Mouse (Mus musculus) lung, embryonic 16.5 days (tissue): Measurements from ENCODE around the gene Col11a2. TPM values are rescaled to one million over a fixed set of nuclear protein-coding genes. Genes with fewer than 3 reads are reported as not detected.

Experiments used
- ATAC-seq: fragments of 200-750 bp; cut with Nextera tagmentation; 2 replicates; pipeline ENCODE4 v1.8.0; 2017; ENCODE audit warnings: low read depth, mild to moderate bottlenecking, moderate library complexity
- H3K27ac ChIP-seq: fragments of 300-500 bp; sonication (generic); 2 replicates; pipeline ENCODE4 v1.5.1; 2014; ENCODE audit warnings: mild to moderate bottlenecking, control low read depth, low read length
- H3K27me3 ChIP-seq: fragments of 300-500 bp; sonication (generic); 2 replicates; pipeline ENCODE4 v1.6.1; 2014; ENCODE audit warnings: low read depth, low read length, mixed read lengths; ENCODE audit not compliant: control insufficient read depth, insufficient read depth
- H3K36me3 ChIP-seq: fragments of 300-500 bp; sonication (generic); 2 replicates; pipeline ENCODE4 v1.6.1; 2014; ENCODE audit warnings: low read length; ENCODE audit not compliant: control insufficient read depth, insufficient read depth
- H3K4me1 ChIP-seq: fragments of 300-500 bp; sonication (generic); replicated peaks from 2 replicates; pipeline ENCODE4 v1.6.1; 2014; ENCODE audit warnings: low read length, mixed read lengths; ENCODE audit not compliant: control insufficient read depth, insufficient read depth
- H3K4me2 ChIP-seq: fragments of 300-500 bp; sonication (generic); 2 replicates; pipeline ENCODE4 v1.6.1; 2014; ENCODE audit warnings: low read depth, low read length, control low read depth
- H3K4me3 ChIP-seq: fragments of 300-500 bp; sonication (generic); 2 replicates; pipeline ENCODE4 v1.5.1; 2014; ENCODE audit warnings: mild to moderate bottlenecking, low read length, control low read depth
- H3K9ac ChIP-seq: fragments of 300-500 bp; sonication (generic); 2 replicates; pipeline ENCODE4 v1.6.1; 2014; ENCODE audit warnings: low read length, control low read depth
- H3K9me3 ChIP-seq: fragments of 300-500 bp; sonication (generic); 2 replicates; pipeline ENCODE4 v1.6.1; 2016; ENCODE audit warnings: low read length; ENCODE audit not compliant: control insufficient read depth
- WGBS: fragments of 180-500 bp; shearing (Covaris S2); extraction: QIAGEN DNeasy Blood & Tissue Kit; methylation state at CpG from one replicate; pipeline ENCODE4 v1.1.7; 2014; 5-methylcytosine and 5-hydroxymethylcytosine counted together
- polyA plus RNA-seq: library from polyadenylated mRNA; unstranded; fragments of >200 nt; fragmentation: Nextera tagmentation; extraction: Ambion mirVana; gene quantifications from 2 replicates; pipeline ENCODE4 v1.2.1, GENCODE M21; 2015

The Col11a2 gene
- polyA plus RNA-seq, 1 experiment from 2014 or later, result 3.7 TPM

DNA sequence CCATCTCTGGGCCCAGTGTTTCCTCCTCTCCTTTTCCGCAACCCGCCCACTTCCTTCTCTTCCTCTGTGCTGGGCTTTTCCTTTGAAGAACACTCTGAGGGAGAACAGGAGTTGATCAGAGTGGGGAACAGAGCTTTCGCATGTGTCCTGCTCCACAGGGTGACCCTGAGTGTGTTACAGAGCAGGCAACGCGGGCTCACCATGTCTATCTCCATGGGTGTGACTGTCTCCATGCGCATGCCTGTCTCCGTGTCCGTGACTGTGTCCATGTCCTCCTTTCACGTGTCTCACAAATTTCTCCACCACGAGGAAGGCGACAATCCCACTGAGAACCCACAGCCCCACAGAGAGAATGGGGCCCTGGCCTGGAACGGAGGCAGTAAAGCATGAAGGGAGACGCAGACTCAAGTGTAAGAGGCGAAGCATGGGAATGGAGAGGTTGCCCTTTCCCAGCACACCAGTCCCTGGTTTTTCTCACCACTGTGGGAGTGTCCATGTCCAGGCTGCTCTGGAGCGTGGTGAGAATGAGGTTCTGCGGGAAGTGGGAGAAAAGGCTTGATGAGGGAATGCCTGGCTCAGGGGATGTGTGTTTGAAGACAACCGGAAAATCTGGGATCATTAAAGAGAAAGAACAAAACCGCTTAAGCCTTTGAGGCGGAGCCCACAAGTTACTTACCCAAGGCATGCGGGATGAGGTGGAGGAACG is 9.2 kb upstream of the Col11a2 start:
- Histone ChIP-seq H3K4me1 (peaks cover 54% of the 10 kb centered on the region), H3K27me3 (no peaks in the 10 kb centered on the region), H3K4me2 (peak overlapping the region; percentile 95), H3K9me3 (no peaks in the 10 kb centered on the region), H3K9ac (peak overlapping the region; percentile 93), H3K4me3 (peak overlapping the region; percentile 88), H3K36me3 (peaks cover 20% of the 10 kb centered on the region), H3K27ac (no peak overlapping the region)
- WGBS, result 73% methylated on average over 21 of the region's 21 CpGs
- no peak for ATAC-seq

DNA sequence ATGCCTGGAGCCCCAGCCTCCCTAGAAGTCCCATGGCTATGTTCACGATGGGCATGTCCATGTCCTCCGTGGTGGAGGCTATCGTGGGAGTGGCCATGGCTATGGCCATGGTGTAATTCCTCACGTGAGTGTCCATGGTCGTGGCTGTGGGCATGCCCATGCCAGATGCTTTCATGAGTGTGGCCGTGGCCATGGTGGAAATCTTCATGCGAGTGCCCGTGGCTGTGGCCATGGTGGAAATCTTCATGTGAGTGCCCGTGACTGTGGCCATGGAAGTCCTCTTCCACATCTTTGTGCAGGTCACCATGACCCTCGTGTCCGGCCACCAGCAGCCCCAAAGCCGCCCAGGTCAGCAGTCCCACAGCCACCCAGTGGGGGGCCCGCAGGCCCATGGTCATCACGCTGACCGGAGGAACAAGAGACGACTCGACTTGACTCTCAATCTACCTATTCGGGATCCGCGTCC is 8.3 kb upstream of the Col11a2 start:
- no peak for ATAC-seq
- Histone ChIP-seq H3K9ac (peak overlapping the region; percentile 93), H3K9me3 (no peaks in the 10 kb centered on the region), H3K4me3 (peak overlapping the region; percentile 88), H3K27ac (peak overlapping the region; percentile 89), H3K4me2 (peak overlapping the region; percentile 95), H3K36me3 (peaks cover 27% of the 10 kb centered on the region), H3K27me3 (no peaks in the 10 kb centered on the region), H3K4me1 (peaks cover 47% of the 10 kb centered on the region)
- WGBS, result under 1% methylated on average over 20 of the region's 20 CpGs

DNA sequence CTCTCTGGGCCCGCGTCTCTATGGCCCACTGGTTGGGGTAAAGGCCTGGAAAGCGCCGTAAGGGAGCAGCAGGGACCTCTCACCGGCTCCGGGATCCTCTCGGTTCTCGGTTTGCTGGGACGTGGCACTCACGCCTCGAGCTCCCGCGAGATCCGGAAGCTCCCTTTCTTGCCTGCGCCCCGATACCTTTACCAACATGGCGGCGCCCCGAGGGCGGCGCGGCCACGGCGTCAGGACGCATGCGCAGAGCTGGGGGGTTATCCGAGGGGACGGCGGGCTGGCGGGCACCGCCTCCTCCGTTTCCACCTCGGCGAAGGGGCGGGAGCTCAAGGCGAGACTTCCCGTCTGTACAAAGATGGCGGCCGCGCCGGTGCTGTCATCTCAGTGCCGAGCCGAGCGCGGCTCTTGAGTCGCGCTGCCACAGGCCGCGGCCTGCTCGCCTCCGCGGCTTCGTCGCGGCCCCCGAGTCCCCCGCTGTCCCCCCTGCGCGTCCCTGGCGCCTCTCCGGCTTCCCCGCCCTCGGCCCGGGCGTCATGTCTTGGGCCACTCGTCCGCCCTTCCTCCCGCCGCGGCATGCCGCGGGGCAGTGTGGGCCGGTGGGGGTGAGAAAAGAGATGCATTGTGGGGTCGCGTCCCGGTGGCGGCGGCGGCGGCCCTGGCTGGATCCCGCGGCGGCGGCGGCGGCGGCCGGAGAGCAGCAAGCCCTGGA is 7.6 kb upstream of the Col11a2 start, which contains the start of the genes Slc39a7 and Rxrb:
Slc39a7 (minus strand) TSS at position 218 of the 709 bp plus-strand sequence.
Rxrb (plus strand) TSS at position 348 of the 709 bp plus-strand sequence.
- Histone ChIP-seq H3K27me3 (no peaks in the 10 kb centered on the region), H3K4me1 (peaks cover 41% of the 10 kb centered on the region), H3K27ac (peak within 1 kb of the TSS; percentile 98), H3K36me3 (peaks cover 32% of the 10 kb centered on the region), H3K9me3 (no peaks in the 10 kb centered on the region), H3K4me2 (peak within 1 kb of the TSS; percentile 95), H3K4me3 (peak within 1 kb of the TSS; percentile 88), H3K9ac (peak within 1 kb of the TSS; percentile 93)
- ATAC-seq, result peak; percentile 85
- under 1% methylated on average over 71 of the region's 88 CpGs for WGBS

DNA sequence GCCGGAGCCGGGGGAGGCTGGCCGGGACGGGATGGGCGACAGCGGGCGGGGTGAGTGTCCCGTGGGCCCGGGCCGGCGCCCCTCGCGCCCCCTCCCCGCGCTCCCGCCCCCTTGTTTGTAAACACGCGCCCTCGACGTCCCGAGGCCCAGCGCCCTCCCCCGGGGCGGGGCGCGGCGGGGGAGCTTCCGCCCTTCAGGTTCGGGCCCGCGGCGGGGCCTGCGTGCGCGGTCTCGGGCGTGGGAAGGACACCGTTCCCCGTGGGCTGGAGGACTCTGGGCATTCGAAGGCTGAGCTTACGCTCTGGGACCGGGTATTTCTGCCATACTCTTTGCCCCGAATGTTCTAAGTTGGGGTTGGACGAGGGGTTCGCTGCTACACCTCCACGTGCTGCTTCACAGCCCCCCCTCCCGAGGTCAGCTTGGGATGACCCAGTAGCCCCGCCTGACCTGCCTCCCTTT is 7.0 kb upstream of the Col11a2 start:
- Histone ChIP-seq H3K9me3 (no peaks in the 10 kb centered on the region), H3K4me1 (peaks cover 35% of the 10 kb centered on the region), H3K27ac (peak overlapping the region; percentile 98), H3K4me2 (peak overlapping the region; percentile 95), H3K9ac (peak overlapping the region; percentile 93), H3K36me3 (peaks cover 38% of the 10 kb centered on the region), H3K27me3 (no peaks in the 10 kb centered on the region), H3K4me3 (peak overlapping the region; percentile 88)
- WGBS, result 1% methylated on average over 28 of the region's 48 CpGs
- peak; percentile 27 for ATAC-seq

DNA sequence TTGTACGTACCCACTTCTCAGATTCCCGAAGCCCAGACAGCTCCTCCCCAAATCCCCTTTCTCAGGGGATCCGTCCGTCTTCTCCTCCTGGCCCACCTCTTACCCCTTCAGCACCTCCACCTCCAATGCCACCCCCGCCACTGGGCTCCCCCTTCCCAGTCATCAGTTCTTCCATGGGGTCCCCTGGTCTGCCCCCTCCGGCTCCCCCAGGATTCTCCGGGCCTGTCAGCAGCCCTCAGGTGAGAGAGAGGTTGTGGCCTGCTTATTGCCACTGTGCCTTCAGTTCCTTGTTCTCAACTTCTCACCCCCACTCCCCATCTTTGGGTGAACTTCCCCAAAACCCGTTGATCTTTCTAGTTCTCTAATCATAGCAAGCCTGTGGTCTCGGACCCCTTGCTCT is 6.4 kb upstream of the Col11a2 start:
- Histone ChIP-seq H3K9ac (peak overlapping the region; percentile 93), H3K27ac (peak overlapping the region; percentile 98), H3K27me3 (no peaks in the 10 kb centered on the region), H3K36me3 (peaks cover 44% of the 10 kb centered on the region), H3K4me3 (peak overlapping the region; percentile 88), H3K4me1 (peaks cover 33% of the 10 kb centered on the region), H3K9me3 (no peaks in the 10 kb centered on the region), H3K4me2 (peak overlapping the region; percentile 95)
- WGBS, result 44% methylated on average over 9 of the region's 9 CpGs
- ATAC-seq, result no peak

DNA sequence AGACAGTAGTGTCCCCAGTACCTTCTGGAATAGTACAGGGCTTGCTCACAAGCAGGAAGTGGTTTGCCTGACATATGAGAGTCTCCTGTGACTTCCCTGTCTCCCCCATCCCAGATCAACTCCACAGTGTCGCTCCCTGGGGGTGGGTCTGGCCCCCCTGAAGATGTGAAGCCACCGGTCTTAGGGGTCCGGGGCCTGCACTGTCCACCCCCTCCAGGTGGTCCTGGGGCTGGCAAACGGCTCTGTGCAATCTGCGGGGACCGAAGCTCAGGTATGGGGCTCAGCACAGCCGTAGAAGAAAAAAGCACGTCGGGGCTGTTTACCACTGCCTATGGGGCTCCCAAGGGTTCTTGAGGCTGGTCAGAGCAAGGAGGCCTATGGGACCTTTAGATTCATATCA is 5.8 kb upstream of the Col11a2 start:
- no peak for ATAC-seq
- no peak overlapping the region; the same call in 1 of the 2 replicates for H3K4me3 ChIP-seq
- H3K27me3 ChIP-seq, result peaks cover 3% of the 10 kb centered on the region
- H3K9ac ChIP-seq, result no peak overlapping the region
- H3K27ac ChIP-seq, result no peak overlapping the region
- H3K36me3 ChIP-seq, result peaks cover 42% of the 10 kb centered on the region
- no peaks in the 10 kb centered on the region for H3K9me3 ChIP-seq
- H3K4me2 ChIP-seq, result peak overlapping the region; percentile 95; the same call in 1 of the 2 replicates
- H3K4me1 ChIP-seq, result peaks cover 32% of the 10 kb centered on the region
- 83% methylated on average over 9 of the region's 9 CpGs for WGBS

DNA sequence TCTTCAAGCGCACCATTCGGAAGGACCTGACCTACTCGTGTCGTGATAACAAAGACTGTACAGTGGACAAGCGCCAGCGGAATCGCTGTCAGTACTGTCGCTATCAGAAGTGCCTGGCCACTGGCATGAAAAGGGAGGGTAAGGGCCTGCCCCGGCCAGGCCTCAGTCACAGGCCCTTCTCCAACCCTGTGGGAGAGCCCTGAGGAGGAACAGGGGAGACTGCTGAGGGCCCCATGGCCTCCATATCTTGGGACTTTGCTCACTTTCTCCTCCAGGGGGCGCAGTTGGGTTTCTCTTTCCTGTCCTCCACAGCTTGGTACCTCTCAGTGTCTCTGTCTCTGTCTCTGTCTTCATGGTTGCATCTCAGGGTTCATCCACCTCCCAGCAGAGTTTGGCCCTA is 5.2 kb upstream of the Col11a2 start:
- WGBS, result 70% methylated on average over 10 of the region's 10 CpGs
- Histone ChIP-seq H3K4me3 (no peak overlapping the region), H3K36me3 (peaks cover 36% of the 10 kb centered on the region)

DNA sequence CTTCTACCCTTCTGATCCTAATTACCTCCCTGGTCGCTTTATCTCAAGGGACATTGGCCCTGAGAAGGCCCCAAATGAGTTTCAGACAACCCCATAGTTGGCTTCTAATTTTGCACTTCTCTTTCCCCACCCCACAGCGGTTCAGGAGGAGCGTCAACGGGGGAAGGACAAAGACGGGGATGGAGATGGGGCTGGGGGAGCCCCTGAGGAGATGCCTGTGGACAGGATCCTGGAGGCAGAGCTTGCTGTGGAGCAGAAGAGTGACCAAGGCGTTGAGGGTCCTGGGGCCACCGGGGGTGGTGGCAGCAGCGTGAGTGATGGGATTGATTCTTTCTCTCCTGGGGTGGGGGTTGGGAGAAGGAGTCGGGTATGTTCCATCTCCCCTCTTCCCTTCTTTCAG is 3.7 kb upstream of the Col11a2 start:
- ATAC-seq, result no peak
- Histone ChIP-seq H3K4me3 (no peak overlapping the region), H3K27ac (no peak overlapping the region), H3K36me3 (peaks cover 28% of the 10 kb centered on the region), H3K9ac (no peak overlapping the region), H3K4me1 (peaks cover 26% of the 10 kb centered on the region), H3K9me3 (no peaks in the 10 kb centered on the region), H3K27me3 (peaks cover 5% of the 10 kb centered on the region), H3K4me2 (no peak overlapping the region)
- WGBS, result 81% methylated on average over 9 of the region's 9 CpGs

More for the DNA sequence above, 5.2 kb upstream of the Col11a2 start:
- Histone ChIP-seq H3K4me2 (no peak overlapping the region), H3K9me3 (no peaks in the 10 kb centered on the region), H3K4me1 (peaks cover 31% of the 10 kb centered on the region), H3K27me3 (peaks cover 3% of the 10 kb centered on the region), H3K9ac (no peak overlapping the region), H3K27ac (no peak overlapping the region)
- ATAC-seq, result no peak

DNA sequence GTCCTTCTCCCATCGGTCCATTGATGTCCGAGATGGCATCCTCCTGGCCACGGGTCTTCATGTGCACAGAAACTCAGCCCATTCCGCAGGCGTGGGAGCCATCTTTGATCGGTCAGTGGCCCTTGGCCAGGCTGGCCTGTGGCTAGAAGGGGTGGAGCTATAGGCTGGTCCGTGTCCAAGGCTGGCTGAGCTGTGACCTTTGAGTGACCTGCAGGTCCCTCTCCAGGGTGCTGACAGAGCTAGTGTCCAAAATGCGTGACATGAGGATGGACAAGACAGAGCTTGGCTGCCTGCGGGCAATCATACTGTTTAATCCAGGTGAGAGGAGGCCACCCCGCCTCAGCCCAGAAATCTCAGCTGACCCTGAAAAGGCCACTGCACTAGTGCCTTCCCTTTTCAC is 2.6 kb upstream of the Col11a2 start:
- Histone ChIP-seq H3K27ac (no peak overlapping the region), H3K4me1 (peaks cover 32% of the 10 kb centered on the region)
- WGBS, result 74% methylated on average over 10 of the region's 10 CpGs

More for the DNA sequence above, 2.6 kb upstream of the Col11a2 start:
- ATAC-seq, result no peak
- H3K36me3 ChIP-seq, result peaks cover 28% of the 10 kb centered on the region
- H3K9ac ChIP-seq, result no peak overlapping the region
- H3K4me3 ChIP-seq, result no peak overlapping the region
- H3K9me3 ChIP-seq, result no peaks in the 10 kb centered on the region
- no peak overlapping the region for H3K4me2 ChIP-seq
- H3K27me3 ChIP-seq, result peaks cover 8% of the 10 kb centered on the region
